Mouse (Mus musculus) neural tube, embryonic 11.5 days (tissue): Measurements from ENCODE around the gene Guca1b. TPM values are rescaled to one million over a fixed set of nuclear protein-coding genes. Genes with fewer than 3 reads are reported as not detected.

Experiments used
- ATAC-seq: fragments of 200-750 bp; cut with Nextera tagmentation; 2 replicates; pipeline ENCODE4 v1.8.0; 2017; ENCODE audit warnings: moderate number of reproducible peaks, mild to moderate bottlenecking, moderate TSS enrichment, moderate library complexity; ENCODE audit not compliant: insufficient read depth, low FRiP score, low TSS enrichment
- DNase-seq: peaks from one replicate; pipeline ENCODE4 v3.0.0-alpha.2; 2015; ENCODE audit warnings: low spot score
- H3K27ac ChIP-seq: fragments of 300-500 bp; sonication (generic); 2 replicates; pipeline ENCODE4 v1.5.1; 2014; ENCODE audit warnings: low read depth, mild to moderate bottlenecking, low read length
- H3K27me3 ChIP-seq: fragments of 300-500 bp; sonication (generic); 2 replicates; pipeline ENCODE4 v1.6.1; 2014; ENCODE audit warnings: mild to moderate bottlenecking, low read length, mixed read lengths; ENCODE audit not compliant: control insufficient read depth, insufficient read depth
- H3K36me3 ChIP-seq: fragments of 300-500 bp; sonication (generic); 2 replicates; pipeline ENCODE4 v1.6.1; 2014; ENCODE audit warnings: mild to moderate bottlenecking, low read length, moderate library complexity, mixed read lengths; ENCODE audit not compliant: control insufficient read depth, insufficient read depth
- H3K4me1 ChIP-seq: fragments of 300-500 bp; sonication (generic); 2 replicates; pipeline ENCODE4 v1.6.1; 2014; ENCODE audit warnings: low read length, mixed read lengths; ENCODE audit not compliant: control insufficient read depth, insufficient read depth
- H3K4me2 ChIP-seq: fragments of 300-500 bp; sonication (generic); 2 replicates; pipeline ENCODE4 v1.6.1; 2014; ENCODE audit warnings: low read depth, mild to moderate bottlenecking, moderate library complexity
- H3K4me3 ChIP-seq: fragments of 300-500 bp; sonication (generic); 2 replicates; pipeline ENCODE4 v1.5.1; 2014; ENCODE audit warnings: low read depth, low read length
- H3K9ac ChIP-seq: fragments of 300-500 bp; sonication (generic); 2 replicates; pipeline ENCODE4 v1.6.1; 2014; ENCODE audit warnings: mild to moderate bottlenecking, low read length
- H3K9me3 ChIP-seq: fragments of 300-500 bp; sonication (generic); 2 replicates; pipeline ENCODE4 v1.6.1; 2016; ENCODE audit warnings: low read length; ENCODE audit not compliant: control insufficient read depth
- WGBS: fragments of 180-500 bp; shearing (Covaris S2); extraction: QIAGEN DNeasy Blood & Tissue Kit; methylation state at CpG from one replicate; pipeline ENCODE4 v1.1.7; 2014; 5-methylcytosine and 5-hydroxymethylcytosine counted together
- polyA plus RNA-seq: library from polyadenylated mRNA; unstranded; fragments of >200 nt; fragmentation: Nextera tagmentation; extraction: Ambion mirVana; gene quantifications from 2 replicates; pipeline ENCODE4 v1.2.1, GENCODE M21; 2014

The Guca1b gene
- polyA plus RNA-seq: 0.49 and 0.77 TPM in 2 replicates

DNA sequence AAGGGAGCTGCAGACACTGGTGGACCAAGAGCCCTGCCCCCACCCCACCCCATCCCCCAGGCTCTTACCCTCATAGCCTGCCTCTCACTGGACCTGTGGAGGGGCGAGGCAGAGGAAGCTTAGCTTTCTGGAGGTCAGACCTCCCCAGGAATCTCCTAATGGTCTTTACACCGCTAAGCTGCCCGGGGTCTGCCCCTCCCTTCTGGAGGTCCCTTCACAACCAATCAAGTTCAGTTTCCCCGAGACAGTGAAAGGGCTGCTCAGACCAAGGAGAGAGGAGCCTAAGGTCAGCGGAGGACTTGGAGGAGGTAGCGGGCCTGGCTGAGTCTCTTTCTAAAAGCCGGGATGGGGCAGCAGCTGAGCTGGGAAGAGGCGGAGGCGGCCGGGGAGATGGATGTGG, at the start of gene Guca1b:
TSS of gene Guca1b (plus strand) at position 249 of the 400 bp plus-strand sequence.
- WGBS: 36% methylated on average over 10 of the region's 10 CpGs
- Histone ChIP-seq H3K27me3 (no peaks in the 10 kb centered on the region), H3K9ac (no peak within 1 kb of the TSS), H3K27ac (no peak within 1 kb of the TSS), H3K9me3 (no peaks in the 10 kb centered on the region), H3K4me2 (no peak within 1 kb of the TSS), H3K4me1 (no peaks in the 10 kb centered on the region), H3K36me3 (no peaks in the 10 kb centered on the region; the same call in 1 of the 2 replicates), H3K4me3 (no peak within 1 kb of the TSS)
- ATAC-seq: no peak
- no peak for DNase-seq

DNA sequence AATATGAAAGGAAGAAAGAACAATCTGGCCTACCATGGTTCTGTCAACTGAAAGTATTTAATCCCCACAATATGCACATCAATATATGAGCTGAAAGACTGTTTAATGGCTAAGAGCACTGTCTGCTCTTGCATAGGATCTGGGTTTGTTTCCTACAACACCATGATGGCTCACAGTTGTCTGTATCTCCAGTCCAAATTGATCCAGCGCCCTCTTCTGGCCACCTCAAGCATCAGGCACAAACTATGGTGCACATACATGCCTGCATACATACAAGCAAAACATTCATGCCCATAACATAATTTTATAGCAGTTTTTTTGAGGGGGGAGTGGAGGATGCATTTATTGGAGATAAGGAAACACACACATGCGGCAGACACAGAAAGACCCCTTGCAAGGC, 42.1 kb upstream of the Guca1b start:
- Histone ChIP-seq H3K36me3 (peaks cover 16% of the 10 kb centered on the region), H3K4me2 (no peak overlapping the region), H3K27ac (no peak overlapping the region), H3K27me3 (no peaks in the 10 kb centered on the region), H3K9ac (no peak overlapping the region), H3K4me3 (no peak overlapping the region), H3K4me1 (no peaks in the 10 kb centered on the region), H3K9me3 (0 out of 2 replicates have a peak, but pooled peaks cover 3% of the 10 kb centered on the region)
- no peak for DNase-seq
- ATAC-seq: no peak
- WGBS: 85% methylated on average over 2 of the region's 2 CpGs

DNA sequence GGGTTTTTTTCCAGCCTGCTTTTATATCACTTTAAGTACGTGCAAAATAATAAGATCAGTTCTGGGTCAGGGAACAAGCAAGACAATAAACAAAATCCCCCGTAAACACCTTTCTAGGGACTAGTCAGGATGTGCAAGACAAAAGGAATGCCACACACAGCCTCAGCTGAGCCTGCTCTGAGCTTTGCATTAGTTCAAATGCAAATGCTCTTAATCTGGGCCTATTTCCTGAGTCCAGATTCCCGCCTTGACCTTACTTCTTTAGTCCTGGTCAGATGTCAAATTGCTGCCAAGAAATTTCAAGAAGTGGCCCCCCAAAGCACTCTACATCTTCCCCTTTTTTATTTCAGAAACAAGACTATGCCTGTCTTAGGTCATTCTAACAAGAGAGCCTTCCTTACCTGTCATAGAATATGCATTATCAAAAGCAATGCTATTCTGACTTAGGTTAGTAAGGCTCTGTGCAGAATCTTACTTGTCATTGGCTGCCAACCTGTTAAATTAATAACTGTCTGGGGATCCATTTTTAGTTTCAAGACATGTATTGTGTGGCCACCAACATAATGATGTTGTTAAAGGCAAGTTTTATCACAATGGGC, 35.4 kb upstream of the Guca1b start:
- H3K4me3 ChIP-seq: no peak overlapping the region
- H3K36me3 ChIP-seq: peaks cover 30% of the 10 kb centered on the region
- no peaks in the 10 kb centered on the region for H3K4me1 ChIP-seq
- no peaks in the 10 kb centered on the region for H3K27me3 ChIP-seq
- no peak overlapping the region for H3K27ac ChIP-seq
- 90% methylated on average over 3 of the region's 3 CpGs for WGBS
- no peak overlapping the region for H3K4me2 ChIP-seq
- H3K9me3 ChIP-seq: peaks cover 11% of the 10 kb centered on the region
- no peak overlapping the region for H3K9ac ChIP-seq
- no peak for ATAC-seq
- no peak for DNase-seq

DNA sequence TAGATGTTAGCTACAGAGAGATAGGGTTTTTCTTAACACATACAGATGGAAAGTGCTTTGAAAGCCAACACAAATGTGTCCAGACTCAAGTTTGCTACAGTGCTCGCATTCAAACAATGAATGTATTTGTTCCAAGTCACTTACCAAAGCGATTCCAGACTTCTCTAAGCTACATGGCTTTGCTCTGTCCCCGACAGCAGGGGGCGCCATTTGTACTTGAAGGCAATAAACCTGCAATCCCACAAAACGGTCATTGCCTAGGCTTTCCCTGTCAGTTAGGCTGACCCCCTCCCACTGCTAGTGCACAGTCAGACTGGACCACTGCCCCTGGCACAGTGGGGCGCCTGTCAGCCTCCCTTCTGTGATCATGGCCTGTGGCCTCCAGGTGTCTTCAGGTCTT, 25.2 kb upstream of the Guca1b start:
- Histone ChIP-seq H3K4me1 (no peaks in the 10 kb centered on the region), H3K4me3 (no peak overlapping the region), H3K27ac (no peak overlapping the region), H3K9ac (no peak overlapping the region), H3K9me3 (no peaks in the 10 kb centered on the region), H3K27me3 (no peaks in the 10 kb centered on the region), H3K36me3 (0 out of 2 replicates have a peak, but pooled peaks cover 3% of the 10 kb centered on the region), H3K4me2 (no peak overlapping the region)
- WGBS: 38% methylated on average over 6 of the region's 6 CpGs
- DNase-seq (peak; percentile 48), ATAC-seq (no peak)

- Histone ChIP-seq H3K27ac (no peak overlapping the region), H3K4me1 (no peaks in the 10 kb centered on the region), H3K27me3 (no peaks in the 10 kb centered on the region), H3K4me2 (no peak overlapping the region), H3K9ac (no peak overlapping the region), H3K36me3 (0 out of 2 replicates have a peak, but pooled peaks cover 3% of the 10 kb centered on the region), H3K9me3 (no peaks in the 10 kb centered on the region), H3K4me3 (no peak overlapping the region)
- ATAC-seq (no peak), DNase-seq (no peak)
- WGBS: 83% methylated on average over 11 of the region's 11 CpGs
Observed at GRCm38 (mm10) chr17:47361343-47361742, 23.9 kb upstream of the Guca1b start.

- no peaks in the 10 kb centered on the region for H3K27me3 ChIP-seq
- peak within 1 kb of the TSS; percentile 77 for H3K4me2 ChIP-seq
- DNase-seq (peak; percentile 89), ATAC-seq (peak; percentile 90)
- peak within 1 kb of the TSS; percentile 75 for H3K9ac ChIP-seq
- H3K36me3 ChIP-seq: peaks cover 3% of the 10 kb centered on the region; the same call in 1 of the 2 replicates
- no peaks in the 10 kb centered on the region for H3K9me3 ChIP-seq
- no peaks in the 10 kb centered on the region for H3K4me1 ChIP-seq
- H3K4me3 ChIP-seq: peak within 1 kb of the TSS; percentile 77
- WGBS: 4% methylated on average over 35 of the region's 35 CpGs
- peak within 1 kb of the TSS; percentile 63; the same call in 1 of the 2 replicates for H3K27ac ChIP-seq
Observed at GRCm38 (mm10) chr17:47368401-47369086, 16.6 kb upstream of the Guca1b start, which contains the start of gene Mrps10. Gene Mrps10 (plus strand): TSS chr17:47368887.

DNA sequence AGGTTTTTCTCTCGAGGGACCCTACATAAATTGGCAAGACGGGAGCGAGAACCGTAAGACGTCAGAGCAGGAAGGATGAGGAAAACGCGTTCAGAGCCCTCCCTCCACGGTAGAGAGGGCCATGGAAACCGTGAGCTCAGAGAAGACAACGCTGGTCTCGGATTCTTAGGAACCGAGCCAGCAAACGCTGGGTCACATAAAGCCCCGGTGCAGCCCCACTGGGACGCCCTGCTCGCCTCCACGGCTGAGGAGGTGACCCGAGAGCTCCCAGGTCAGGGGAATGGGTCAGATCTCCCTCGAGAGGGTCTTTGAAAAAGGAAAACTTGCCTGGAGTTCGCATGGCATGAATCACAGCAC, 16.1 kb upstream of the Guca1b start:
- Histone ChIP-seq H3K36me3 (peaks cover 3% of the 10 kb centered on the region; the same call in 1 of the 2 replicates), H3K4me3 (peak overlapping the region; percentile 77), H3K4me1 (no peaks in the 10 kb centered on the region), H3K4me2 (peak overlapping the region; percentile 77), H3K27ac (peak overlapping the region; percentile 63; the same call in 1 of the 2 replicates), H3K9ac (peak overlapping the region; percentile 75), H3K9me3 (no peaks in the 10 kb centered on the region), H3K27me3 (no peaks in the 10 kb centered on the region)
- DNase-seq: no peak
- ATAC-seq: peak; percentile 56
- WGBS: 2% methylated on average over 20 of the region's 20 CpGs

DNA sequence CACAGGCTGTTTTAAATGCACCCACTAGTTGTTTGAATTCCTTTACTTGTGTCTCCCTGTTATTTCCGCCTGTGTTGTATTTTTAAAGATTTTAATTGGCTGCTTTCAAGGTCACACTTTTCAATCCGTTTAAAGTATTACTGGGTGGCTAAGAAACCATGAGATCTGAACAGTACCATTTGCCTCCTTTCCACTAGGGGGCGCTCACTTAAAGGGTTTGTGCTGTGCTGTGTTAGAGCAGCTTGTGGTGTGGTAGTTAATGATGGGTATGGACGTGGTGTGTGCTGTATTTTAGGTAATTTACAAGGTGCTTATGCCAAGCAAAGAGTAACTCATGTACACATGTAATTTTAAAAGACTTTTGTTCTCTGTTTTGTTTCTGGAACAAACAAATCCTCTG, 13.7 kb upstream of the Guca1b start:
- ATAC-seq (no peak), DNase-seq (peak; percentile 55)
- Histone ChIP-seq H3K4me2 (no peak overlapping the region), H3K4me3 (no peak overlapping the region), H3K9ac (no peak overlapping the region), H3K27ac (no peak overlapping the region), H3K27me3 (no peaks in the 10 kb centered on the region), H3K4me1 (no peaks in the 10 kb centered on the region), H3K9me3 (no peaks in the 10 kb centered on the region), H3K36me3 (peaks cover 12% of the 10 kb centered on the region)
- WGBS: 19% methylated on average over 4 of the region's 4 CpGs

- Histone ChIP-seq H3K9me3 (no peaks in the 10 kb centered on the region), H3K4me3 (no peak overlapping the region), H3K9ac (no peak overlapping the region), H3K27me3 (no peaks in the 10 kb centered on the region), H3K36me3 (peaks cover 12% of the 10 kb centered on the region), H3K4me1 (no peaks in the 10 kb centered on the region), H3K4me2 (no peak overlapping the region), H3K27ac (no peak overlapping the region)
- DNase-seq: no peak
- WGBS: 87% methylated on average over 6 of the region's 6 CpGs
- ATAC-seq: no peak
Observed at GRCm38 (mm10) chr17:47373991-47374390, 11.2 kb upstream of the Guca1b start.
